Mouse (Mus musculus) myocyte (in vitro differentiated cells): ENCODE measurements around the gene Gja6. TPM values are rescaled to one million over a fixed set of nuclear protein-coding genes. Genes with fewer than 3 reads are reported as not detected.

Source experiments
- H3K27me3 ChIP-seq: one replicate; pipeline ENCODE4 v1.6.1; 2011; ENCODE audit not compliant: control insufficient read depth, insufficient read depth, insufficient read length
- H3K36me3 ChIP-seq: one replicate; pipeline ENCODE4 v1.6.1; 2011; ENCODE audit not compliant: control insufficient read depth, insufficient read depth
- H3K4me2 ChIP-seq: one replicate; pipeline ENCODE4 v1.6.1; 2011; ENCODE audit warnings: low read depth, control low read depth
- H3K4me3 ChIP-seq: one replicate; pipeline ENCODE4 v1.5.1; 2011; ENCODE audit warnings: mild to moderate bottlenecking, control low read depth, moderate library complexity
- H3K79me2 ChIP-seq: one replicate; pipeline ENCODE4 v1.6.1; 2011; ENCODE audit not compliant: control insufficient read depth, insufficient read depth
- H3ac ChIP-seq: one replicate; pipeline ENCODE4 v1.6.1; 2011; ENCODE audit not compliant: control insufficient read depth, insufficient read length
- CEBPB ChIP-seq: IDR thresholded peaks from 2 replicates; pipeline ENCODE4 v1.6.1; 2011; ENCODE audit warnings: mild to moderate bottlenecking, moderate library complexity; ENCODE audit not compliant: poor library complexity, insufficient read depth, severe bottlenecking
- E2F4 ChIP-seq: IDR thresholded peaks from one replicate; pipeline ENCODE4 v1.6.1; 2011; ENCODE audit warnings: mild to moderate bottlenecking, control low read depth, moderate library complexity; ENCODE audit not compliant: insufficient read depth
- MAX ChIP-seq: IDR thresholded peaks from one replicate; pipeline ENCODE4 v1.6.1; 2011; ENCODE audit warnings: low read depth, mild to moderate bottlenecking, control low read depth
- MYOD1 ChIP-seq, 3 experiments: IDR thresholded peaks; one replicate each; pipeline ENCODE4 v1.6.1; 2011; ENCODE audit warnings: control low read depth in 2 of 3, low read depth in 2 of 3, mild to moderate bottlenecking in 2 of 3, moderate library complexity in 1 of 3; ENCODE audit not compliant: insufficient read length in 2 of 3, control insufficient read depth in 1 of 3
- MYOG ChIP-seq, 3 experiments: IDR thresholded peaks; one replicate each; pipeline ENCODE4 v1.6.1; 2011; ENCODE audit warnings: control low read depth in 2 of 3, low read depth in 2 of 3, mild to moderate bottlenecking in 2 of 3; ENCODE audit not compliant: insufficient read length in 2 of 3, control insufficient read depth in 1 of 3, insufficient read depth in 1 of 3
- POLR2A ChIP-seq: IDR thresholded peaks from one replicate; pipeline ENCODE4 v1.6.1; 2011; ENCODE audit warnings: low read depth, mild to moderate bottlenecking, control low read depth, moderate library complexity; ENCODE audit not compliant: insufficient read length
- POLR2AphosphoS2 ChIP-seq: IDR thresholded peaks from one replicate; pipeline ENCODE4 v1.6.1; 2011; ENCODE audit warnings: low read depth, control low read depth; ENCODE audit not compliant: insufficient read length
- REST ChIP-seq: IDR thresholded peaks from one replicate; pipeline ENCODE4 v1.6.1; 2011; ENCODE audit warnings: mild to moderate bottlenecking, control low read depth, moderate library complexity; ENCODE audit not compliant: insufficient read depth, insufficient read length
- SRF ChIP-seq: IDR thresholded peaks from one replicate; pipeline ENCODE4 v1.6.1; 2011; ENCODE audit warnings: low read depth; ENCODE audit not compliant: control insufficient read depth, insufficient read length
- TCF12 ChIP-seq: IDR thresholded peaks from one replicate; pipeline ENCODE4 v1.6.1; 2011; ENCODE audit warnings: mild to moderate bottlenecking, control low read depth; ENCODE audit not compliant: poor library complexity, insufficient read depth, severe bottlenecking
- TCF3 ChIP-seq: IDR thresholded peaks from one replicate; pipeline ENCODE4 v1.6.1; 2011; ENCODE audit warnings: low read depth, control low read depth; ENCODE audit not compliant: insufficient read length
- USF1 ChIP-seq: IDR thresholded peaks from one replicate; pipeline ENCODE4 v1.6.1; 2011; ENCODE audit warnings: low read depth, mild to moderate bottlenecking, control low read depth, moderate library complexity
- polyA plus RNA-seq: library from polyadenylated mRNA; unstranded; fragments of >200 nt; fragmentation: generic; extraction: Trizol; gene quantifications from one replicate; pipeline ENCODE4 v1.2.1, GENCODE M21; 2012; ENCODE audit warnings: missing spikeins

The Gja6 gene
- polyA plus RNA-seq, 1 experiment, result 0.19 TPM

DNA sequence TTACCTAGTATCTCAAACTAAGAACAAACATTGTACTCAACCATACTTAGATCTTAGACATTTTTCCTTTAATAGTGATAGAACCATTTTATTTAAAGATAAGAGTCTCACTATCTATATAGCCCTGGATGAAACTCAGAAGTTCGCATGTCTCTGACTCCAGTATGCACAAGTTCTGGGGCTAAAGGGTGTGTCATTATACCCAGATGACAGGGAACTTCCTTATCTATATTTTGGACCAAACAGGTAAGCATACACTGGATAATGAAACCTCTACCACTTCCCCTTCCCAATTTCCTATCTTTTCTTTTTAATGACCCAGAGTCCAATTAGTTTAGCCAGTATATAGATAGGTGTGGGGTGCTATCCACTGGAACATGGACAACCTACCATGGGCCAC is 22.0 kb upstream of the Gja6 start:
- TF ChIP-seq MAX (no peak), MYOD1 (IDR thresholded peaks at IDR 0.05; ENCODE audit: control insufficient read depth in 1 of 3, insufficient read length in 2 of 3, low read depth in 2 of 3) (no peak), MYOG (IDR thresholded peaks at IDR 0.05; ENCODE audit: control insufficient read depth in 1 of 3, insufficient read depth in 1 of 3, insufficient read length in 2 of 3, low read depth in 2 of 3) (no peak), CEBPB (no peak), POLR2A (no peak), USF1 (no peak), POLR2AphosphoS2 (no peak), SRF (no peak), E2F4 (no peak), TCF3 (no peak), REST (no peak), TCF12 (no peak)
- H3K4me3 ChIP-seq, result no peak overlapping the region
- no peaks in the 10 kb centered on the region for H3K79me2 ChIP-seq
- no peaks in the 10 kb centered on the region for H3K27me3 ChIP-seq
- no peak overlapping the region for H3K4me2 ChIP-seq
- no peak overlapping the region for H3ac ChIP-seq
- no peaks in the 10 kb centered on the region for H3K36me3 ChIP-seq

DNA sequence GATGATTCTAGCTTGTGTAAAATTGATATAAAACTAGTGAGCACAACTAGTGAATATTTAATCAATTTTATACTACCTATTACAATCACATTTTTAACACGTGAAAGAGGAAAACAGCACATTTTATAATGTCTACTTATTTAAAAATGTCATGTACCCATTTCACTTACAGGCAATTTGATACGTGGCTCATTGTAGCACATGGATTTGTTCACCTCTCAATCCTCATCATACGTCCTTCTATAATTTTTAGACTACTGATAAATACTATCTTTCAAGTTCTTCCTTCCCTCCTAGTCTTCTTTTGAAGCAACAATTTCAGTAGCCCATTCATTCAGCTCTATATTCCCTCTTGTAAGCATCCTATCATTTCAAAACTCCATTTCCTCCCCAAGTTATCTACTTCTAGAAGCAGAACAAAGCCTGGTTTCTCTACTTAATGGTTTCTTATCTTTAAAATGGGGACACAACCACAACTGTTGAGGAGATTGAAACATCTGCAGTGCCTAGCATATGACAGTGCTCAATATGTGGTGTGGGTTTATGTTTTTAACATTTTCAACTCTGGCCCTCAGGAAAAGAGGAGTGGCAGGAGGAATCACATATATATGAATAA is 12.3 kb upstream of the Gja6 start:
- H3K36me3 ChIP-seq, result no peaks in the 10 kb centered on the region
- H3K4me2 ChIP-seq, result no peak overlapping the region
- no peaks in the 10 kb centered on the region for H3K79me2 ChIP-seq
- no peak overlapping the region for H3K4me3 ChIP-seq
- H3ac ChIP-seq, result no peak overlapping the region
- no peak for TF ChIP-seq CEBPB
- H3K27me3 ChIP-seq, result no peaks in the 10 kb centered on the region

DNA sequence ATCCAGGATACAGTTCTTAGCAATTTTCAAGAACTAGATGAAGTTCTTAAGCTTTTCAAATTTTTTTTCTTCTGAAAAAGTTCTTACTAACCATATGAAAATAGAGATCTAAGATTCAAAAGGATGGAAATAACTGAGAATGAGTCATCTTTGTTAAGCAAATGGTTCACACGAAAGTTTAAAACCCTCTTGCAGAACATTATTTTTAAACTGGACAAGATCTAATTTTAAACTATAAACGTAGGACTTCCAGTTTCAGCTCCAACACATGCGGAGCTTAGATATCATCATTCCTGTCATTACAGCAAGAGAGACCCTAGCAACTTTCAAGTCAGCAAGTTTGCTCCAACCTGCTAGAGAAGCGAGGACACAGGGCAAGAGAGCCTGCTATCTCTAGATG is 375 bp downstream of the Gja6 start:
- TF ChIP-seq E2F4 (no peak), TCF12 (no peak), POLR2A (no peak), MYOD1 (IDR thresholded peaks at IDR 0.05; ENCODE audit: control insufficient read depth in 1 of 3, insufficient read length in 2 of 3, low read depth in 2 of 3) (no peak), USF1 (no peak), CEBPB (no peak), SRF (no peak), POLR2AphosphoS2 (no peak), TCF3 (no peak), MYOG (IDR thresholded peaks at IDR 0.05; ENCODE audit: control insufficient read depth in 1 of 3, insufficient read depth in 1 of 3, insufficient read length in 2 of 3, low read depth in 2 of 3) (no peak), REST (no peak), MAX (no peak)
- Histone ChIP-seq H3K36me3 (no peaks in the 10 kb centered on the region), H3K27me3 (no peaks in the 10 kb centered on the region), H3K79me2 (no peaks in the 10 kb centered on the region), H3K4me2 (peak overlapping the region; percentile 18), H3ac (no peak overlapping the region), H3K4me3 (no peak overlapping the region)

DNA sequence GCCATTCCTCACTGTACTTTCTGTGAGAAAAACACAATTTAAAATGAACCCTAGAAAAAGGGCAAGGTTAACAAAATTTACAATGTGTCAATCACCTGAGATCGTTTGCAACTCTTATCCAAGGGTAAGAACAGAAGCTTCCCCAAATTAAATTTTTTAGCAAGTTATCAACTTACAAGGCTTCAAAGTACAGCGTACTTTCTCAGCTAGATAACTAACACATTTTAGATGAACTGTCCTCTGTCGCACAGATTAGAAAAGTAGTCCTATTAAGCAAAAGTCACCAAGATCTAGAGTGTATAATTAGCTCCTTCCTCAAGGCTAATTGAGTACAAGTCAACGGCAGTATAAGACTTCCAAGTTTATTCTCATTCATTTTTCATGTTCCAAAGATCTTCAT is 939 bp downstream of the Gja6 start:
- H3ac ChIP-seq, result no peak overlapping the region
- H3K79me2 ChIP-seq, result no peaks in the 10 kb centered on the region
- no peaks in the 10 kb centered on the region for H3K27me3 ChIP-seq
- H3K4me2 ChIP-seq, result no peak overlapping the region
- no peak overlapping the region for H3K4me3 ChIP-seq
- TF ChIP-seq REST (no peak), MAX (no peak), SRF (no peak), MYOG (IDR thresholded peaks at IDR 0.05; ENCODE audit: control insufficient read depth in 1 of 3, insufficient read depth in 1 of 3, insufficient read length in 2 of 3, low read depth in 2 of 3) (no peak), CEBPB (no peak), TCF3 (no peak), E2F4 (no peak), POLR2A (no peak), USF1 (no peak), TCF12 (no peak), POLR2AphosphoS2 (no peak), MYOD1 (IDR thresholded peaks at IDR 0.05; ENCODE audit: control insufficient read depth in 1 of 3, insufficient read length in 2 of 3, low read depth in 2 of 3) (no peak)
- H3K36me3 ChIP-seq, result no peaks in the 10 kb centered on the region

DNA sequence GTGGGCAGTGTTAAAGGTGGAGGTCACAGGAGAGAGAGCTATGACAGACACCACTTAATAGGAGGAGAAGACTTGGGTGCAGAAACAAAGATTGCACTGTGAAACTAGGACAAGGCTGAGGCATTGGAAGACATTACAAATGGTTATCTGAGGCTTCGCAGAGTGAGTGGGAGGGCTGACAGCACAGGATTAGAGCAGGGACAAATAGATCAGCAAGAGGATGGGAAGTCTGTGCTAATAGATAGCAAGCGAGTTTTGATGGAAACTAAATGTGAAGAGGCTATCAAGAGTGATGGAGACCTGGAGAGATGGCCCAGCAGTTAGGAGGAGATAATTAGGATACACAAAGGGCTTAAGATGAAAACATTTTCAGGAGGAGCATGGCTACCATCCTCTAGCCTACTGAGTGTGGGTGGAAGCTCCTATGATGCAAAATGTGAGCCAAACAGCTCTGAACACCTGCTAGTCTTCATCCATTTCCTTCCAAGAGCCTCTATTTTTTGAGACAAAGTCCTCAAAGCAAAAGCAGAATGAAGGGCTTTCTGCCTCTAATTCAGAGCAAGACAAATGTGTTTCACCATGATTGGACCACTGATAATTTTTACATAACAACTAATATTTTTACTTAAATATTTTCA is 1.7 kb downstream of the Gja6 start:
- no peaks in the 10 kb centered on the region for H3K27me3 ChIP-seq
- H3ac ChIP-seq, result no peak overlapping the region
- no peaks in the 10 kb centered on the region for H3K79me2 ChIP-seq
- no peak overlapping the region for H3K4me2 ChIP-seq
- TF ChIP-seq TCF3, result no peak
- TF ChIP-seq TCF12, result no peak
- no peak for TF ChIP-seq USF1
- TF ChIP-seq POLR2A, result no peak
- TF ChIP-seq CEBPB, result no peak
- TF ChIP-seq SRF, result no peak
- no peak overlapping the region for H3K4me3 ChIP-seq
- H3K36me3 ChIP-seq, result no peaks in the 10 kb centered on the region
